Mouse (Mus musculus): ENCODE measurements around the gene Clock. TPM values are rescaled to one million over a fixed set of nuclear protein-coding genes. Genes with fewer than 3 reads are reported as not detected.

Clock gene
- polyA plus RNA-seq, 1 experiment, result 16.8 TPM

DNA sequence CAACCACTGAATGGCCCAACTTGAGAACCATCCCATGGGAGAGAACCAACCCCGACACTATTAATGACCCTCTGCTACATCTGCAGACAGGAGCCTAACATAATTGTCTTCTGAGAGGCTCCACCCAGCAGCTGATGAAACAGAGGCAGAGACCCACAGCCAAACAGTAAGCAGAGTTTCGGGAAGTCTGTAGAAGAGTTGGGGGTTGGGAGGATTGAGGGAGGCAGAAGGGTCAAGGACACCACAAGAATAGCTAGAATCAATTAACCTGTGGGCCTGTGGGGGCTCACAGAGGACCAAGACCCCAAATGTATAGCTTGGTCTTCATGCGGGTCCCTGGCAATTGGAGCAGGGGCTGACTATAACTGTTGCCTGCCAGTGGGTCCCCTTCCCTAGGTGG, 16.3 kb downstream of the Clock start:
- DNase-seq, result no peak
- WGBS, result 80% methylated on average over 3 of the region's 3 CpGs
- H3K4me1 ChIP-seq (ENCODE audit: control insufficient read depth, insufficient read depth, low read length), result no peaks in the 10 kb centered on the region
- no peak overlapping the region for H3K4me3 ChIP-seq (replicated peaks; ENCODE audit: extremely low read depth, low read depth, low read length)
- TF ChIP-seq POLR2A (IDR thresholded peaks at IDR 0.05; ENCODE audit: borderline replicate concordance, extremely low read depth, low read depth, low read length) (no peak), CTCF (IDR thresholded peaks at IDR 0.05; ENCODE audit: insufficient read depth, low read length) (no peak)

DNA sequence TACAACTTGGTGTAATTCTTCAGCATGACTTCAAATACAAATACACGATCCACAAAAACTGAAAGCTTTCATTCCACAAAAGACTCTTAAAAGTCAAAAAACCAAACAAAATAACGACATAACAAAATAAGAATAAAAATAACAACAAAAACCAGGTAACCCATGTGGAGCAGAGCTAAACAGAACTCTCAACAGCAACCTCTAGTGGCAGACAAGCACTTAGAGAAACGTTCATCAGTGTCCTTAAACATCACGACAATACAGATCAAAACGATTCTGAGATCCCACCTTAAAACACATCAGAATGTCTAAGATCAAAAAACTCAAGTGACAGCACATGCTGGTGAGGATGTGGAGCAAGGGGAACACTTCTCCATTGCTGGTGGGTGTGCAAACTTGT, 17.5 kb downstream of the Clock start:
- no peaks in the 10 kb centered on the region for H3K4me1 ChIP-seq (ENCODE audit: control insufficient read depth, insufficient read depth, low read length)
- no peak overlapping the region for H3K4me3 ChIP-seq (replicated peaks; ENCODE audit: extremely low read depth, low read depth, low read length)
- no peak for TF ChIP-seq POLR2A (IDR thresholded peaks at IDR 0.05; ENCODE audit: borderline replicate concordance, extremely low read depth, low read depth, low read length)
- no peak for TF ChIP-seq CTCF (IDR thresholded peaks at IDR 0.05; ENCODE audit: insufficient read depth, low read length)
- no peak for DNase-seq
- 66% methylated on average over 5 of the region's 5 CpGs for WGBS

DNA sequence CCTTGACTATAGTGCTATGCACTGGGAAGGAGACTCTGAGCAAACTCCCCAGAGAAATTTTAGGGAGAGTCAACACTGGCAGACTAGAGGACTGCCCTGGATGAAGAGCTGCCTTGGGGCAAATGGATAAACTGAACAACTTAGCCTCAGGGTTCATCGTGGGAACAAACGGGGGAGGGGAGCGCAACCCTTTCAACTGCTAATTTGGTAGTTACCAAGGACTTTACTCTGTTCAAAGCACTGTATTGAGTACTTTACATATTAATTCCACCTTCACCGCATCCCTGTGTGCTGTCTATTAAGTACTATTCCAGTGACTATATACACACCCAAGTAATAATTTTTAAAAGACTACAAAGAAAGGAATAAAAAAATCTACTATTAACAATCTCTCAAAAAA, 18.9 kb downstream of the Clock start:
- TF ChIP-seq CTCF (IDR thresholded peaks at IDR 0.05; ENCODE audit: insufficient read depth, low read length), result no peak
- TF ChIP-seq POLR2A (IDR thresholded peaks at IDR 0.05; ENCODE audit: borderline replicate concordance, extremely low read depth, low read depth, low read length), result no peak
- no peaks in the 10 kb centered on the region for H3K4me1 ChIP-seq (ENCODE audit: control insufficient read depth, insufficient read depth, low read length)
- DNase-seq, result no peak
- WGBS, result 77% methylated on average over 4 of the region's 4 CpGs
- no peak overlapping the region for H3K4me3 ChIP-seq (replicated peaks; ENCODE audit: extremely low read depth, low read depth, low read length)

DNA sequence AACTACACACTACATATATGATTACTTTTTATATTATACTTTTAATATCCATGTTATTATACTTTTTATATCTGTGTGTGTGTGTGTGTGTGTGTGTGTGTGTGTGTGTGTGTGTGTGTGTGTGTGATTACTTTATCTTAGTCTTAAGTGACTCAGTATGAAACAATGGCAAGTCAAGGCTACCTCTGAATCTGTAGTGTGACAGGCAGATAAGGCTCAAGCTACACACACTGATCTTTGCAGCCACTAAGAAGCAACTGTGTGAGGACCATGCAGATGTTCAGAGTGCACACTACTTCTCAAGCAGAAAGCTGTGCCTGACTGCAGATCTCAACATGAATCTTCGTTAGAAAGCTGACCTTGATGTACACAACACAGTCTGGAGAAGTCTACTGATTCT, 20.7 kb downstream of the Clock start:
- H3K4me3 ChIP-seq (replicated peaks; ENCODE audit: extremely low read depth, low read depth, low read length), result no peak overlapping the region
- no peaks in the 10 kb centered on the region for H3K4me1 ChIP-seq (ENCODE audit: control insufficient read depth, insufficient read depth, low read length)
- DNase-seq, result no peak
- WGBS, result 79% methylated on average over 1 of the region's 1 CpGs
- TF ChIP-seq POLR2A (IDR thresholded peaks at IDR 0.05; ENCODE audit: borderline replicate concordance, extremely low read depth, low read depth, low read length) (no peak), CTCF (IDR thresholded peaks at IDR 0.05; ENCODE audit: insufficient read depth, low read length) (no peak)

DNA sequence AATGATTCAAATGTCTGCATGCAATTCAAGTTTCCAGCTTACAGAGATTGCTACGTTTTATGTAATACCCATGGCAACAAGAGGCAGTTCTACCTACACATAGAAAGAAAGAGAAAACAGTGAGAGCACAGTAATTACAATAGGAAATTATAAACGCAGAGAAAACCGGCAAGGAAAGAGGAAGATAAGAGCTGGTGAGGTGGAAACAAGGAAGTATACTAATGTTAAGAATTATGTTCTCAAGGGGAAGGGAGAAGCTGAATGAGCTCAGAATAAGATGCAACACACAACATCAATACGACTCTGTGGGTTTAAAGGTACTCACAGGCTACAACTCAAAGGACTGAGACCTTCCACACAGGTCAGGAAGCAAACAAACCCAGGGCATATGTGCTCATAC, 29.6 kb downstream of the Clock start:
- no peak for DNase-seq
- H3K4me3 ChIP-seq (replicated peaks; ENCODE audit: extremely low read depth, low read depth, low read length), result no peak overlapping the region
- no peaks in the 10 kb centered on the region for H3K4me1 ChIP-seq (ENCODE audit: control insufficient read depth, insufficient read depth, low read length)
- no peak for TF ChIP-seq CTCF (IDR thresholded peaks at IDR 0.05; ENCODE audit: insufficient read depth, low read length)
- TF ChIP-seq POLR2A (IDR thresholded peaks at IDR 0.05; ENCODE audit: borderline replicate concordance, extremely low read depth, low read depth, low read length), result no peak
- 51% methylated on average over 4 of the region's 4 CpGs for WGBS

DNA sequence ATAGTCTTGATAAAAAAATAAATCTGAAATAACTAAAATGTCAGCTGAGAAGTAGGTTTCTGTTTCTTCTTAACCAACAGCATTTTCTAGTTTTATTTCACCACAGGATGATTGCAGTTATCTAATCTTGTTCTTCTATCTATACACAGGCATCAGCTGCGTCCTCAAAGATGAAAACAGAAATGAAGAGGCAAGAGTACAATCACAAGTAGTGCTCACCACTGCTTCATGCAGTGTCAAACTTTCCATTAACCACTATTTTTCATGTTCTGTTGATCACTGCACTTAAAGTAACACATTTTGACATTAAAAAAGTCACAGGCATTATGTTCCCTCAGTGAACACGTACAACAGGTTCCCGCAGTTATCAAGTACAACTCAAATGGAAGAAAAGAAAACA, 53.6 kb downstream of the Clock start:
- no peak for DNase-seq
- Histone ChIP-seq H3K4me3 (replicated peaks; ENCODE audit: extremely low read depth, low read depth, low read length) (no peak overlapping the region), H3K4me1 (ENCODE audit: control insufficient read depth, insufficient read depth, low read length) (no peaks in the 10 kb centered on the region)
- WGBS, result 83% methylated on average over 3 of the region's 3 CpGs
- TF ChIP-seq CTCF (IDR thresholded peaks at IDR 0.05; ENCODE audit: insufficient read depth, low read length) (no peak), POLR2A (IDR thresholded peaks at IDR 0.05; ENCODE audit: borderline replicate concordance, extremely low read depth, low read depth, low read length) (no peak)

DNA sequence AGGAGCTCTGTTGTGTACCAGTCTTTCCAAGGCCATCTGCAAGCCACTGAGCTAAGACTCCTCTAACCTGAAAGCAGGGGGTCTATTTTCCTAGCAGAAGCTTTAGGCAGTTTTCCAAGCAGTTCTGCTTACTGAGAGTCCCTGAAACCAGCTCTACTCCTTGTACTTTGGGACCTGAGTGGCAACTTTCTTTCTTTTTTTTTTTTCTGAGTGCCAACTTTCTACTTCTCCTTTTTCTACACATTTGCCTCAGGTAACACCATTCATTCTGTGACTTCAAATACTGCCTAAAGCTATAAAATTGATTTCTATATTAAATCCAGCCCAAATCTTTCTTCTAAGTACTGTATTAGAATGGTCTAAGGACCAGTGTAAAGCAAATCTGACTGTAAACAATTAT, 58.1 kb downstream of the Clock start:
- no peak for DNase-seq
- Histone ChIP-seq H3K4me1 (ENCODE audit: control insufficient read depth, insufficient read depth, low read length) (no peaks in the 10 kb centered on the region), H3K4me3 (replicated peaks; ENCODE audit: extremely low read depth, low read depth, low read length) (no peak overlapping the region)
- TF ChIP-seq CTCF (IDR thresholded peaks at IDR 0.05; ENCODE audit: insufficient read depth, low read length), result no peak
- TF ChIP-seq POLR2A (IDR thresholded peaks at IDR 0.05; ENCODE audit: borderline replicate concordance, extremely low read depth, low read depth, low read length), result no peak

DNA sequence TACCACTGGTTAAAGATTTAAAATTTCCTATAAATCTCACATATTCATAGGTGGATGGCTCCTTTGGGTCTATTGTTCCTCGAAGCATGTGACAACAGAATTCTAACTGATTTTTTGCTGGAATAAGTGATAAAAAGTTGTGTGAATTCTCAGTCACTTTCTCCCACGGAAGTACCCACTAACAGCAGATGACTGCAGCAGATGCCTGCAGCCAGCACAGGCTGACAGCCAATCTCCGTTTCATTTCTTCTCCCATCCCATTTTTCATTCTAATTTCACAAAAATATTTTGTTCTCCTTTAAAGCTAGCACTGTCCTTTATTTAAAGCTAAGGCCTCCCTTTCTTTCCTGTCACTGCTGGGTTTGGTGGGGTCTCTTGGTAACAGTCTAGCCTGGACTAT, 59.2 kb downstream of the Clock start:
- H3K4me3 ChIP-seq (replicated peaks; ENCODE audit: extremely low read depth, low read depth, low read length), result no peak overlapping the region
- no peak for TF ChIP-seq CTCF (IDR thresholded peaks at IDR 0.05; ENCODE audit: insufficient read depth, low read length)
- no peak for TF ChIP-seq POLR2A (IDR thresholded peaks at IDR 0.05; ENCODE audit: borderline replicate concordance, extremely low read depth, low read depth, low read length)
- WGBS, result 84% methylated on average over 3 of the region's 3 CpGs
- no peaks in the 10 kb centered on the region for H3K4me1 ChIP-seq (ENCODE audit: control insufficient read depth, insufficient read depth, low read length)
- DNase-seq, result no peak

DNA sequence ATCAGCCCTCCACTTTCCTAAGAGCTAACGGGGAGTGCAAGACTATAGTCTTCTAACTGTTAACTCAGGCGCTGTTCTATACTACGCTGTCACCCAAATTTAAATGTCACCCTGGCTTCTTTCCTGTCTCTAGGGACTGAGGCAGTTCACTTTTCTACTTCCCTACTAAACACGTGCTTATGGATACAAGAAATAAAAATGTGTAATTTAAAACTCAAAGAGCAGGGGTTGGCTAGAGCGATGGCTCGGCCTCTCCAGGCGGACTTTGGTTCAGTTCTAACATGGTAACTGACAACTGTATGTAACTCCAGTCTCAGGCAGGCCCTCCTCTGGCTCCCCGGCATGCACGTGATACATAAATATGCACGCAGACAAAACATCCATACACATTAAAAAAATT, 60.2 kb downstream of the Clock start:
- Histone ChIP-seq H3K4me3 (replicated peaks; ENCODE audit: extremely low read depth, low read depth, low read length) (no peak overlapping the region), H3K4me1 (ENCODE audit: control insufficient read depth, insufficient read depth, low read length) (no peaks in the 10 kb centered on the region)
- TF ChIP-seq POLR2A (IDR thresholded peaks at IDR 0.05; ENCODE audit: borderline replicate concordance, extremely low read depth, low read depth, low read length), result no peak
- no peak for TF ChIP-seq CTCF (IDR thresholded peaks at IDR 0.05; ENCODE audit: insufficient read depth, low read length)
- WGBS, result 95% methylated on average over 10 of the region's 10 CpGs
- no peak for DNase-seq

DNA sequence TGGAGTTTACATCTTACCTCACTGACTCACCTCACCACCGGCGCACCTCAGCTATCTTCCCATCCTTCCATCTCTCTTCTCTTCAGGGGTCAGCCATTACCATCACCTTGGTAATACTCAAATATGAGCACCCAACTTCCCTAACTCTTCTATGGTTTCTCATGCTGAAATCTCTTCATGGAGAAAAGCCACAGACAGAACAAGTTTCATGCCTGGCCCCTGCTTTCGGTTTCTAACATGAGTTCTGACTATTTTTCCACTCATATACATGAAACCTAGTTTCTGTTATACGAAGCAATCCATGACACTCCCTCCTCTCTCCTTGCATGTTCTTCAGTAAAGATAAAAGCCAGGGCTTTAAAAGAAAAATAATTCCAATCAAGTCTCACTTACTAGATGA, 60.7 kb downstream of the Clock start:
- Histone ChIP-seq H3K4me3 (replicated peaks; ENCODE audit: extremely low read depth, low read depth, low read length) (no peak overlapping the region), H3K4me1 (ENCODE audit: control insufficient read depth, insufficient read depth, low read length) (no peaks in the 10 kb centered on the region)
- WGBS, result 95% methylated on average over 4 of the region's 4 CpGs
- no peak for DNase-seq
- no peak for TF ChIP-seq CTCF (IDR thresholded peaks at IDR 0.05; ENCODE audit: insufficient read depth, low read length)
- TF ChIP-seq POLR2A (IDR thresholded peaks at IDR 0.05; ENCODE audit: borderline replicate concordance, extremely low read depth, low read depth, low read length), result no peak

DNA sequence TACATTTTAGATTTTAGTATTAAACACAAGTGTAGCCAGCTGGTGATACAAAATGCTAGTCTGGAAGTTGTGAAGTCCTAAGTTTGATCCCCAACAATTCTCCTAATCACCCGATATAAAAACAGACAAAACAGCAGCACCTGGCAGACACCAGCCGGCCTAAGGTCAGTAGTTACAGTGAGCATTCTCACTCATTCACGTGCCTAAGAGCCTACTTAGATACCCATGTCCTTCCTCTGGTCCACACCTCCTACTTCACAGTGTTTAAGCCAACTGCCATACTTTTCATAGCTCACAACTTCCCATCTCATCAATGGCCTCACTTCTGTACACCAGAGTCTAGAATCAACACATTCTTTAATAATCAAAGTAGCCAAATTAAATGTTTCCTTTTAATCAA, 61.3 kb downstream of the Clock start:
- WGBS, result 79% methylated on average over 3 of the region's 3 CpGs

More for the DNA sequence above, 61.3 kb downstream of the Clock start:
- Histone ChIP-seq H3K4me1 (ENCODE audit: control insufficient read depth, insufficient read depth, low read length) (no peaks in the 10 kb centered on the region), H3K4me3 (replicated peaks; ENCODE audit: extremely low read depth, low read depth, low read length) (no peak overlapping the region)
- no peak for DNase-seq
- no peak for TF ChIP-seq CTCF (IDR thresholded peaks at IDR 0.05; ENCODE audit: insufficient read depth, low read length)
- no peak for TF ChIP-seq POLR2A (IDR thresholded peaks at IDR 0.05; ENCODE audit: borderline replicate concordance, extremely low read depth, low read depth, low read length)
